Mouse (Mus musculus) brain, embryonic 14.5 days (tissue): ENCODE data around the gene Apob.

Experiments used
- CTCF ChIP-seq: fragments of 200-500 bp; IDR thresholded peaks from 2 replicates; pipeline ENCODE4 v1.5.1; 2012; ENCODE audit warnings: inconsistent platforms, mild to moderate bottlenecking, moderate library complexity, borderline replicate concordance; ENCODE audit not compliant: insufficient read depth, insufficient read length; ENCODE audit errors: extremely low read depth
- POLR2A ChIP-seq: fragments of 200-500 bp; IDR thresholded peaks from 2 replicates; pipeline ENCODE4 v1.6.1; 2012; ENCODE audit warnings: mild to moderate bottlenecking, inconsistent platforms, borderline replicate concordance; ENCODE audit not compliant: poor library complexity, insufficient read depth, insufficient read length, severe bottlenecking; ENCODE audit errors: extremely low read depth

DNA sequence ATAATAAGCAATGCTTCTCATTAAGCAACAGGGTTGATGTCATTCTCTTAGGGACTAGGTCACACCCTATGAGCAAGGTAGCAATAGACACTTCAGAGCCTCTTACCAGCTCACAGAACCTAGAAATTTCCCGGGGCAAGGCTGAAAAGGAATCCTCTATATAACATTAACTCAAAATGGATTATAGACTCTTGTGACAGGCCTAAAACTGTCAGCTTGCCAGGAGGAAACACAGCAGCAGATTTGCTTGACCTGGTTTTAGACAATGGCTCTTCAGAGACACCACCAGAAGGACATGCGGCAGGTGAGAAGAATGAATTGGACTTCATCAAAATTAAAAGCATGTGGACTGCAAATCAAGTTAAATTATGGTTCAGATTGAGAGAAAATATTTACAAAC lies 7.1 kb upstream of the Apob start:
- TF ChIP-seq POLR2A (no peak), CTCF (no peak)
